Mouse (Mus musculus) thymus, adult 2 months (tissue): Measurements from ENCODE around the gene Shisal2a. TPM values are rescaled to one million over a fixed set of nuclear protein-coding genes. Genes with fewer than 3 reads are reported as not detected.

Experiments
- DNase-seq: peaks from one replicate; pipeline ENCODE4 v3.0.0; 2021
- H3K27ac ChIP-seq: fragments of 200-500 bp; 2 replicates; pipeline ENCODE4 v1.5.1; 2012; ENCODE audit warnings: low read length, control low read depth; ENCODE audit not compliant: control insufficient read depth, insufficient read depth
- H3K27me3 ChIP-seq: fragments of 200-500 bp; 2 replicates; pipeline ENCODE4 v1.6.1; 2012; ENCODE audit warnings: mild to moderate bottlenecking, low read length, moderate library complexity, mixed read lengths; ENCODE audit not compliant: control insufficient read depth, insufficient read depth
- H3K36me3 ChIP-seq: fragments of 200-500 bp; 2 replicates; pipeline ENCODE4 v1.6.1; 2012; ENCODE audit warnings: mild to moderate bottlenecking, low read length, moderate library complexity; ENCODE audit not compliant: control insufficient read depth, insufficient read depth
- H3K4me1 ChIP-seq: fragments of 200-500 bp; replicated peaks from 2 replicates; pipeline ENCODE4 v1.6.1; 2012; ENCODE audit warnings: low read length; ENCODE audit not compliant: control insufficient read depth, insufficient read depth
- H3K4me3 ChIP-seq: fragments of 200-500 bp; 2 replicates; pipeline ENCODE4 v1.5.1; 2012; ENCODE audit warnings: mild to moderate bottlenecking, low read length, control low read depth, moderate library complexity; ENCODE audit not compliant: control insufficient read depth, insufficient read depth
- CTCF ChIP-seq: fragments of 200-500 bp; IDR thresholded peaks from 2 replicates; pipeline ENCODE4 v1.5.1; 2012; ENCODE audit warnings: mild to moderate bottlenecking, control low read depth, low read length, moderate library complexity, borderline replicate concordance; ENCODE audit not compliant: control insufficient read depth, poor library complexity, insufficient read depth; ENCODE audit errors: extremely low read depth
- POLR2A ChIP-seq: fragments of 200-500 bp; IDR thresholded peaks from 2 replicates; pipeline ENCODE4 v1.6.1; 2012; ENCODE audit warnings: mild to moderate bottlenecking, low read length, control low read depth, moderate library complexity; ENCODE audit not compliant: control insufficient read depth, poor library complexity, insufficient read depth; ENCODE audit errors: extremely low read depth
- WGBS: fragments of 180-500 bp; shearing (Covaris S2); methylation state at CpG from one replicate; pipeline ENCODE4 v1.1.7; 2018; 5-methylcytosine and 5-hydroxymethylcytosine counted together
- polyA plus RNA-seq: library from polyadenylated mRNA; depleted of rRNA; stranded (reverse); fragments of >200 nt; gene quantifications from 2 replicates; pipeline ENCODE4 v1.2.3, GENCODE M21; 2012

Shisal2a gene
- polyA plus RNA-seq, 1 experiment = not detected

GRCm38 (mm10) chr4:108332041-108332440 is 51.1 kb downstream of the Shisal2a start:
- H3K4me3 ChIP-seq = no peak overlapping the region
- 97% methylated on average over 9 of the region's 9 CpGs for WGBS
- no peak overlapping the region for H3K27ac ChIP-seq
- TF ChIP-seq CTCF (no peak), POLR2A (no peak)
- DNase-seq = no peak
- H3K36me3 ChIP-seq = peaks cover 4% of the 10 kb centered on the region
- no peaks in the 10 kb centered on the region for H3K4me1 ChIP-seq
- H3K27me3 ChIP-seq = no peaks in the 10 kb centered on the region

- no peaks in the 10 kb centered on the region; the same call in none of the 2 replicates for H3K36me3 ChIP-seq
- DNase-seq = no peak
- H3K27ac ChIP-seq = no peak overlapping the region
- TF ChIP-seq CTCF = no peak
- TF ChIP-seq POLR2A = no peak
- no peaks in the 10 kb centered on the region for H3K27me3 ChIP-seq
- H3K4me1 ChIP-seq = no peaks in the 10 kb centered on the region
- 98% methylated on average over 6 of the region's 6 CpGs for WGBS
- H3K4me3 ChIP-seq = no peak overlapping the region
Observed at GRCm38 (mm10) chr4:108329840-108330239, 53.3 kb downstream of the Shisal2a start.

- WGBS = under 1% methylated on average over 45 of the region's 45 CpGs
- peak; percentile 97 for DNase-seq
- Histone ChIP-seq H3K27me3 (no peaks in the 10 kb centered on the region), H3K27ac (peak within 1 kb of the TSS; percentile 64), H3K4me1 (peaks cover 5% of the 10 kb centered on the region), H3K36me3 (no peaks in the 10 kb centered on the region), H3K4me3 (peak within 1 kb of the TSS; percentile 55)
- TF ChIP-seq POLR2A (peak; percentile 65), CTCF (0 out of 2 replicates have a peak, but pooled peaks have one; percentile 45)
Observed at GRCm38 (mm10) chr4:108327730-108328484, 55.2 kb downstream of the Shisal2a start, which contains the start of gene Coa7. Coa7 (plus strand) TSS chr4:108328140.

- Histone ChIP-seq H3K36me3 (no peaks in the 10 kb centered on the region), H3K4me3 (no peak overlapping the region), H3K4me1 (peaks cover 5% of the 10 kb centered on the region), H3K27ac (no peak overlapping the region), H3K27me3 (no peaks in the 10 kb centered on the region)
- 34% methylated on average over 6 of the region's 6 CpGs for WGBS
- no peak for DNase-seq
- TF ChIP-seq CTCF (no peak), POLR2A (no peak)
Observed at GRCm38 (mm10) chr4:108327071-108327579, 56.0 kb downstream of the Shisal2a start.

- Histone ChIP-seq H3K4me3 (no peak overlapping the region), H3K4me1 (peaks cover 12% of the 10 kb centered on the region), H3K36me3 (no peaks in the 10 kb centered on the region), H3K27me3 (no peaks in the 10 kb centered on the region), H3K27ac (no peak overlapping the region)
- DNase-seq = no peak
- 32% methylated on average over 5 of the region's 5 CpGs for WGBS
- TF ChIP-seq CTCF (no peak), POLR2A (no peak)
Observed at GRCm38 (mm10) chr4:108323588-108323987, 59.6 kb downstream of the Shisal2a start.

- 92% methylated on average over 7 of the region's 7 CpGs for WGBS
- Histone ChIP-seq H3K4me1 (peaks cover 25% of the 10 kb centered on the region), H3K36me3 (no peaks in the 10 kb centered on the region), H3K27ac (no peak overlapping the region), H3K4me3 (no peak overlapping the region), H3K27me3 (no peaks in the 10 kb centered on the region)
- no peak for DNase-seq
- TF ChIP-seq CTCF = no peak
- no peak for TF ChIP-seq POLR2A
Observed at GRCm38 (mm10) chr4:108320627-108321380, 62.3 kb downstream of the Shisal2a start.
